Mouse (Mus musculus) CH12.LX (cell line): ENCODE measurements at regions not wholly inside any gene's neighbourhood (a gene's known extent, or its start where the extent isn't known, plus 50 kb on each side); places are given as distances from the start of the nearest gene placed in this dataset.

Experiments
- DNase-seq: peaks from one replicate; pipeline ENCODE4 v3.0.0-alpha.2; 2013; ENCODE audit errors: extremely low read depth
- H3K27ac ChIP-seq: 2 replicates; pipeline ENCODE4 v1.5.1; 2012; ENCODE audit warnings: low read depth, mild to moderate bottlenecking, control low read depth, moderate library complexity; ENCODE audit not compliant: insufficient read depth
- H3K27me3 ChIP-seq: replicated peaks from 2 replicates; pipeline ENCODE3; 2012; ENCODE audit warnings: inconsistent platforms
- H3K36me3 ChIP-seq, 2 experiments: replicated peaks in 1 of 2; 2 replicates each; pipeline versions ENCODE3 to v1.6.1; 2012; ENCODE audit warnings: inconsistent platforms in 1 of 2, low read length in 1 of 2, mild to moderate bottlenecking in 1 of 2, mixed read lengths in 1 of 2, moderate library complexity in 1 of 2; ENCODE audit not compliant: control insufficient read depth in 1 of 2, insufficient read depth in 1 of 2
- H3K4me1 ChIP-seq, 2 experiments: 2 replicates each; pipeline ENCODE4 v1.6.1; 2012; ENCODE audit warnings: inconsistent platforms in 1 of 2, moderate library complexity in 1 of 2; ENCODE audit not compliant: insufficient read depth in 2 of 2, control insufficient read depth in 1 of 2
- H3K4me2 ChIP-seq: 2 replicates; pipeline ENCODE4 v1.6.1; 2012; ENCODE audit warnings: low read depth, mild to moderate bottlenecking, control low read depth; ENCODE audit not compliant: poor library complexity, insufficient read depth, severe bottlenecking
- H3K4me3 ChIP-seq, 3 experiments: fragments of 150-350 bp in 1 of 3; sonication (generic) in 1 of 3; replicated peaks in 1 of 3; 2 replicates each; pipeline versions ENCODE3 to v1.5.1; 2011 to 2012; ENCODE audit warnings: low read depth in 2 of 3, low read length in 2 of 3, mild to moderate bottlenecking in 2 of 3, moderate library complexity in 2 of 3, control low read depth in 1 of 3, improper control_type of control experiment in 1 of 3, inconsistent platforms in 1 of 3, mixed read lengths in 1 of 3; ENCODE audit not compliant: poor library complexity in 1 of 3
- H3K79me2 ChIP-seq: replicated peaks from 2 replicates; pipeline ENCODE4 v1.6.1; 2012; ENCODE audit warnings: mild to moderate bottlenecking, moderate library complexity; ENCODE audit not compliant: control insufficient read depth, poor library complexity, insufficient read depth, severe bottlenecking; ENCODE audit errors: extremely low read depth
- H3K9ac ChIP-seq: 2 replicates; pipeline ENCODE4 v1.6.1; 2012; ENCODE audit warnings: low read depth, mild to moderate bottlenecking, control low read depth, moderate library complexity; ENCODE audit not compliant: insufficient read depth
- H3K9me3 ChIP-seq: replicated peaks from 2 replicates; pipeline ENCODE3; 2012; ENCODE audit warnings: low read length, inconsistent platforms, mixed read lengths
- BHLHE40 ChIP-seq: IDR thresholded peaks from 2 replicates; pipeline ENCODE4 v1.6.1; 2011; ENCODE audit warnings: mild to moderate bottlenecking, low read depth, low read length, improper control_type of control experiment
- CHD2 ChIP-seq: IDR thresholded peaks from 2 replicates; pipeline ENCODE4 v1.6.1; 2011; ENCODE audit warnings: low read length, improper control_type of control experiment
- CTCF ChIP-seq, 2 experiments: IDR thresholded peaks in 1 of 2; conservative IDR thresholded peaks in 1 of 2; 2 replicates each; pipeline ENCODE4 v1.5.1; 2011 to 2012; ENCODE audit warnings: low read depth in 2 of 2, low read length in 2 of 2, improper control_type of control experiment in 1 of 2, inconsistent platforms in 1 of 2, mild to moderate bottlenecking in 1 of 2, moderate library complexity in 1 of 2
- E2F4 ChIP-seq: IDR thresholded peaks from 2 replicates; pipeline ENCODE4 v1.6.1; 2011; ENCODE audit warnings: low read depth, low read length, improper control_type of control experiment; ENCODE audit not compliant: insufficient replicate concordance
- ETS1 ChIP-seq: conservative IDR thresholded peaks from 2 replicates; pipeline ENCODE4 v1.6.1; 2012; ENCODE audit warnings: low read depth, mild to moderate bottlenecking, inconsistent platforms, low read length, improper control_type of control experiment, moderate library complexity
- IRF4 ChIP-seq: IDR thresholded peaks from 2 replicates; pipeline ENCODE4 v1.6.1; 2014; ENCODE audit warnings: low read depth, mild to moderate bottlenecking, inconsistent platforms, low read length, improper control_type of control experiment
- MEF2A ChIP-seq: IDR thresholded peaks from 2 replicates; pipeline ENCODE4 v1.6.1; 2014; ENCODE audit warnings: low read depth, mild to moderate bottlenecking, inconsistent platforms, low read length, improper control_type of control experiment, borderline replicate concordance
- NRF1 ChIP-seq: IDR thresholded peaks from 2 replicates; pipeline ENCODE4 v1.6.1; 2014; ENCODE audit warnings: low read depth, mild to moderate bottlenecking, inconsistent platforms, low read length, improper control_type of control experiment, moderate library complexity
- POLR2A ChIP-seq: IDR thresholded peaks from 2 replicates; pipeline ENCODE4 v1.6.1; 2011; ENCODE audit warnings: low read depth, mild to moderate bottlenecking, improper control_type of control experiment, low read length
- POLR2AphosphoS2 ChIP-seq: IDR thresholded peaks from 2 replicates; pipeline ENCODE4 v1.6.1; 2011; ENCODE audit warnings: low read depth, low read length, improper control_type of control experiment
- RAD21 ChIP-seq: IDR thresholded peaks from 2 replicates; pipeline ENCODE4 v1.6.1; 2011; ENCODE audit warnings: low read depth, mild to moderate bottlenecking, low read length, improper control_type of control experiment, moderate library complexity
- SMC3 ChIP-seq: IDR thresholded peaks from 2 replicates; pipeline ENCODE4 v1.6.1; 2011; ENCODE audit warnings: low read depth, low read length, improper control_type of control experiment
- dilution Hi-C: fragments of 300-500 bp; cut with MboI; formaldehyde crosslinking; loops from 2 replicates; pipeline ENCODE4 v1.14.3; 2020; ENCODE audit warnings: low sequenced_read_pairs; ENCODE audit not compliant: extremely low pct_unique_long_range_greater_than_20kb, extremely low pct_ligation_motif_present
- in situ Hi-C: fragments of 300-500 bp; cut with MboI; formaldehyde crosslinking; loops from 3 replicates; pipeline ENCODE4 v1.14.3; 2019; ENCODE audit warnings: low sequenced_read_pairs, low pct_ligation_motif_present, low pct_unique_long_range_greater_than_20kb, mixed read lengths

DNA sequence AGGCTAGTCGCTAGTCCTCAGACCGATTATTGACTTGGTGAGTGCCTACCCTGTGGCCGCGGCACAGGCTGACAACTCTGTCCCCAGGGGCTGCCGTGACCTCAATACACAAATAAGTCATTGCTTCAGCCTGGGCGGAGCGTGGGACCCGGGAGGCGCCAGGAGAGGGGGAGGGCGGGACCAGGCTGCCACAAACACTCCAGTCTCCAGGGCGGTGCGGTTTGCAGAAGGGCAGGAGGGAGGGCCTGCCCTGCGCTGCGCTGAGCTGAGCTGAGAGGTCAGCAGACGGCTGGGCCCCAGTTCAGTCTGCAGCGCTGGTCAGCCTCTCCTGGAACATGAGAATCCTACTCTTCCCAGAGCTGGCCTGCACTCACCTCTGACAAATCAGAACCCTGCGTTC is 57.2 kb upstream of the Sept5 start:
- TF ChIP-seq POLR2A (no peak), NRF1 (0 out of 2 replicates have a peak, but pooled peaks have one; percentile 11), CHD2 (no peak), BHLHE40 (peak; percentile 26; the same call in 1 of the 2 replicates), ETS1 (no peak)
- H3K4me1 ChIP-seq, result peaks cover 0 to 10% of the 10 kb centered on the region in 2 experiments; a peak in 2 of 4 replicates
- peaks cover 15% of the 10 kb centered on the region for H3K9me3 ChIP-seq
- no peaks in the 10 kb centered on the region for H3K27me3 ChIP-seq
- H3K27ac ChIP-seq, result no peak overlapping the region
- DNase-seq, result peak; percentile 79
- H3K9ac ChIP-seq, result no peak overlapping the region
- dilution Hi-C loops, result no loop called here
- in situ Hi-C loops, result loop anchor here (25.0 kb wide), 2 partner anchors 400 to 575 kb away; no protein-coding TSS in a partner anchor
- no peaks in the 10 kb centered on the region for H3K36me3 ChIP-seq
- H3K4me3 ChIP-seq, result no peak overlapping the region
- H3K79me2 ChIP-seq, result no peaks in the 10 kb centered on the region
- no peak overlapping the region for H3K4me2 ChIP-seq

DNA sequence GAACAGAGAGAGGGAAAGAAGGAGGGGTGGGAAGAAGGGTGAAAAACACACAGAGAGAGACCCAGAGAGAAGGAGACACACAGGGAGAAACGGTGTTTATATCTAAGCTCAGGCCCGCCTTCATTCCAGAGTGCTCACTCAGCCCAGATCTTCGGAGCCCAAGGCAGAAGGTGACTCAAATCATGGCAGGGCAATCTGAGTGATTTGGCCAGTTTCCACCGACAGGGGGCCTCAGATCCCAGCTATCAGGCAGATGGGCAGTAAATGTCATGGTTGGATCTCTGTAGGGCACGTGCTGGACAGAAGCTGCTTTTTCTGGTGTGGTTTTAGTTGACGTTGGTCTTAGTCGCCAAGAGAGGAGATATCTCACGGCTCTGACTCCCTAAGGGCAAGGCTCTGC is 57.6 kb upstream of the Sept5 start:
- TF ChIP-seq BHLHE40 (peak; percentile 79), SMC3 (peak; percentile 16), MEF2A (no peak), CHD2 (no peak), CTCF (conservative IDR thresholded peaks at IDR 0.05 in 1 of 2, IDR thresholded peaks at IDR 0.05 in 1 of 2; ENCODE audit: low read depth in 2 of 2, low read length in 2 of 2) (peak; percentile 22 to 60; a peak in 2 of 4 replicates), RAD21 (peak; percentile 34), POLR2AphosphoS2 (no peak)
- no peak overlapping the region for H3K9ac ChIP-seq
- peaks cover 15% of the 10 kb centered on the region for H3K9me3 ChIP-seq
- H3K36me3 ChIP-seq, result no peaks in the 10 kb centered on the region
- in situ Hi-C loops (loop anchor here (25.0 kb wide), 2 partner anchors 400 to 575 kb away; no protein-coding TSS in a partner anchor), dilution Hi-C loops (no loop called here)
- H3K27ac ChIP-seq, result no peak overlapping the region
- H3K4me2 ChIP-seq, result no peak overlapping the region
- H3K27me3 ChIP-seq, result no peaks in the 10 kb centered on the region
- H3K4me1 ChIP-seq, result peaks cover 0 to 10% of the 10 kb centered on the region in 2 experiments; a peak in 2 of 4 replicates
- H3K79me2 ChIP-seq, result no peaks in the 10 kb centered on the region
- peak; percentile 42 for DNase-seq
- no peak overlapping the region for H3K4me3 ChIP-seq

GRCm38 (mm10) chr16:18695596-18695995 is 65.8 kb upstream of the Sept5 start:
- in situ Hi-C loops, result loop anchor here (5.0 to 25.0 kb wide), 3 partner anchors 82 to 567 kb away; partner anchors contain the start of gene Cldn5
- H3K4me1 ChIP-seq, result peaks cover 4 to 6% of the 10 kb centered on the region in 2 experiments; a peak in 1 of 4 replicates
- no peaks in the 10 kb centered on the region for H3K27me3 ChIP-seq
- dilution Hi-C loops, result no loop called here
- H3K9me3 ChIP-seq, result peaks cover 2% of the 10 kb centered on the region
- H3K79me2 ChIP-seq, result no peaks in the 10 kb centered on the region
- no peak overlapping the region for H3K4me2 ChIP-seq
- no peak overlapping the region for H3K4me3 ChIP-seq
- no peak overlapping the region for H3K27ac ChIP-seq
- no peak for DNase-seq
- H3K36me3 ChIP-seq, result no peaks in the 10 kb centered on the region
- TF ChIP-seq IRF4 (no peak), CTCF (conservative IDR thresholded peaks at IDR 0.05 in 1 of 2, IDR thresholded peaks at IDR 0.05 in 1 of 2; ENCODE audit: low read depth in 2 of 2, low read length in 2 of 2) (no peak), E2F4 (no peak)
- H3K9ac ChIP-seq, result no peak overlapping the region
